Mouse (Mus musculus) cerebellum, adult 11 months (tissue): ENCODE results near the gene Foxp1.
A peak's percentile ranks its signal among the peaks of the same experiment; 100 is the strongest.

Experiments
- DNase-seq: peaks from one replicate; pipeline ENCODE4 v3.0.0; 2022

The Foxp1 gene

DNA sequence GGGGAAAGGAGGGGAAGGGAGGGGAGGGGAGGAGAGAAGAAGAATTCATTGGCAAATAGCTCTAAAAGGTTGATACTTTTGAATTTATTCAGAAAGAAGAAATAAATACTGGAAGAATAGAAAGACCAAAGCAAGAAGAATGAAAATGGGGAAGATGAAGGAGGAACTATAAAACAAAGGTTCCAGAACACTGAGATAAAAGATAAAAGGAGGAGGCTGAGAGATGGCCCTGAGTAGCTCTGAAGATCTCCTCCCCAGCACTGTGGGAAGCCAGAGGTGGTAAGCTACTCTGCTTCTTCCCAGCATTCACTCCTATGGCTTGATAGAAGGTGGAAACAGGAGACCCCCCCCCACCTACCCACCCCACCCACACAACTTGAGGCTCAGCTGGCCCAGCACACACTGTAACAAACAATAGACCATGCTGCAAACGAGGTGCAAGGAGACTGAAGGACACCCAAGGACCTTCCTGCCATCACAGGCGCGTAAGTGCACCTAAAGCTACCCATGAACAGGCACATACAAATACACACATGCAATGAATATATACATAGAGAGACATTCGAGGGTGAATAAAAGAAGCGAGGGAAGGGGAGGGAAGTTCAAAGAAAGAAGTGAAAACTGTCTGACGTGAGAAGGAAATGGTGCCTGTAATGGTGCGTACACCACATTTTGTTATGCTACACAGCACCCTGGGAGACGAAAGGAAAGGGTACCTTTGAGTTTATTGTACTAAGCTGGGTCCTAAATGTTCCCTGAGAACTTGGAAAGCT, 200.2 kb downstream of the Foxp1 start:
- no peak for DNase-seq

DNA sequence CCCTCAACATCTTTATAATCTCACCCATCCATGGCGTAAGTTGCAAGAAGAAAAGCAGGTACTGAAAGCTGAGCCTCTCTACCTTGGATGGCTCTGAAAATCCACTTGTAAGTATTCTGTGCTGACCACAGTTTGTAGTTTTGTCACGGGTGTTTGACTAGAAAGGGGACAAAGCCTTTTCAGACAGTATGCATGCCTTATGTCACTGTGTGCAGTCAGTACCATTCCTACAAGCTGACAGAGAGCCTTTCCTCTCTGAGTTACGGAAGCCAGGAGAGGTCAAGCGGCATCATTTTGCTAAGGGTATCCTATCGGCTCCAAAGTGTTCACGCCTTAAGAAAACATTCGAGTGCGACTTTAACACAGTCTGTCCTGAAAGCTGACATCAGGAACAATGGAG, 202.1 kb downstream of the Foxp1 start:
- no peak for DNase-seq

DNA sequence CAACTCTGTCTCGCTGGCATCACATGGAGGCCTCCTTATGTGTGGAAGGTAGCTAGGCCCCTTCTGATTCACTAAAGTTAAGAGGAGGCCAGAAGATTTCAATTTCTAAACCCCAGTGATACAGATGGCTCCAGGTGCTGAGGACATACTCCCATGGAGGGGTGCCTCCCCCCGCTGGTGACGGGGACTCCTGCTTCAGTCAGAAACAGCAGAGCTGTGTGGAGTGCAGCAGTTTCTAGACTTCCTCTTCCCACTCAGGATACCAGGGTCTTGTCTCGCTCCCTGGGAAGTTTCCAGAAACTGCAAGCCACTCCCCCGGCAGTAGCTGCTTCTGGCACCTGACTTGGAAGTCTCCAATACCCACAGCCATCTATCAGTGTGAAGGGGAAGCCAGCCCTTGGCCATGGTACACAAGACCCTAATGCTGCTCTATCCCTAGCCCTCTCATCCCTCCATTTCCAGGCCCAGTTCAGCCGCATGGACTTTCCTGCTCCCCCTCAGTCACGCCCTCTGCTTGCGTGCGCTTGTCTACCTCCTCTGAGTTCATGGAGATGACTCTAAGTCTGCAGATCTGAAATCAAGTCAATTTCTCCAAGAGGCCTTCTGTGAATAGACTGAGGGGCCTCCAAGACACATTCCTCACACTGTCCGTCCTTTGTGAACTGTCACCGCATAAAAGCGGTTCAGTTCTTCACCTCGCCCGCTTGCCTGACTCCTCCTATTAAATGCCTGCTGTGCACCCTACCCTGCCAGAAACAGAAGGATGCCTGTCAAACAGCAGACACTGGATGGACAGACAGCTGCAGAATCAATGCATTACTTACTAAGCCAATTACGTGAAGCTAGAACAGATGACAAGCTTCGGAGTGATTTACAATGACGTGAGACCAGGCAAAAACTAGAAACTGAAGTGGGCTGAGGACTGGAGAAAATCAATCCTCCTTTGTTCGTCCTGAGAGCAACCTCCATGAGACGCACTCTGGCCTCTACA, 202.8 kb downstream of the Foxp1 start:
- no peak for DNase-seq

DNA sequence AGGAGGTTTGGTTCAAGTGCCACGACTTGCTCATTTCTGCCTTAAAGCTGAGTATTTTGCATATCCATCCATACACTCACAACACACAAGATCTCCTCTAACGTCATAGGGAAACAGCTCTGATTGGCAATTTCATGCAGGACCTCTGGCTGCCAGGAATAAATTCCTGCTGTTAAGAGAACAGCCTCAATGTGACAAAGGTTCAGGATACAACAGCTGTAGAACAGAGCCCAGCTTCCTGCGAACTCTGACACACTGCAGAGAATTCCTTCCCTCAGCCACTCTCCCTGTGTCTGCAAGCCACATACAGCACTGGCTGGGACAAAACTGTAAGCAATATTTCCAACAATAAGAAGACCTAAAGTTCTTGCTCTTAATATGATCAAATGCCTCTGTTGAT, 207.8 kb downstream of the Foxp1 start:
- no peak for DNase-seq

DNA sequence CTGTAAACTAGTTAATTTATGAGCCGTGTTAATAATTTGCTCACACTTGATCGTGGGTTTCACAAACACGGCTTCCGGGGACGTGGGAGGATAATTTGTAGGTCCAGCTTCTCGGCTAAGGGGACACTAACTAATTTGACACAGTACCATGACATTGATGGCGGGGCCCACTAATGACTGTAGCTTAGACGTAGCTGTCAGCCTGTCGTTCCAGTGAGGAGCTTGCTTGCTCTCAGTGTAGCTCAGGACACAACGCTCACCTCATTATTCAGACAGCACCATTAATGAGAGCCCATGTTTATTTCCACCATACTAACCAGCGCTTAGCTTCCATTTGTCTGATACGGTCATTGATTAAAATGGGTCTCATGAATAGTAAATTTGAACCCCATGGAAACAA, 212.0 kb downstream of the Foxp1 start:
- DNase-seq: no peak

DNA sequence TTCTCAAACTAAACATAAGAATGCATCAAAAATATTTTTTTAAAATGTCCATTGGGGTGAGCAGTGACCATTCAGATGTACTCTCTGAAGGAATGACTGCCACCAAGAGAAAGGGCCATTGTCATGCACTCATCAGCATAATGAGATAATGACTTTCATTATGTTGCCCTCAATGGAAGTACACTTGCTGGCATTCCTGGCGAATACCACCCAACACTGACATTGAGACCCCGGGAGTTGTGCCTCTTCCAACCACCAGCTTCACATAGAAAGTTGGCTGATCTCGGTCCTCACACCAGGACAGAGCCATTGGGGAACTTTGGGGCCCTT, 212.4 kb downstream of the Foxp1 start:
- no peak for DNase-seq

DNA sequence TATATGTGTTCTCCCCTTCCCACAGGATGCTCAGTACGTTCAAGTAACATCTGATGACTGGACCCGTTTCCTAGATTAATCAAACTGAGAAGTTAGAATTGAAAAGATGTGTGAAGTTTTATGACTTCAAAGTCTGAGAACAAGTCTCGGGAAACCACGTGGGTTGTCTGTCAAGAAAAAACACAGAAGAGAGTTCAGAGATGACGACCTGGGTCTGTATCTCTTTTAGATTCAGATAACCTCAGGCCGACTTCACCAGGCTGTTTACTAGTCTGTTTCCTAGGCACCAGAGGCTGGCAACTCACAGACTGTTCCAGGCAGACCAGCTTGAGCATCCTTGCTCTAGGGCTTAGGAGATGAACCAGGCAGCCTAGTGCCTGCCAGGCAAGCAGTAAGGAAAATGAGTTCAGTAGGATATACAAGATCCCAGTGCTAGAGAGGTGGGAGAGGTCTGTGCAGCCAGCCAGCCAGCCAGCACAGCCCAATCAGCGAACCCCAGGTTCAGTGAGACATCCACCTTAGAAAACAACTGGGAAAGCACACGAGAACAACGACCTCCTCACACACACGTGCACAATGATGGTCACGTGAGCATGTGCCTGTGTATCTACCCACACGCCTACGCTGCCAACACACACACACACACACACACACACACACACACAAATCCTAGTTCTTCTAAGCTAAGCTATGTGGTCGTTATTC, 212.9 kb downstream of the Foxp1 start:
- DNase-seq: no peak

DNA sequence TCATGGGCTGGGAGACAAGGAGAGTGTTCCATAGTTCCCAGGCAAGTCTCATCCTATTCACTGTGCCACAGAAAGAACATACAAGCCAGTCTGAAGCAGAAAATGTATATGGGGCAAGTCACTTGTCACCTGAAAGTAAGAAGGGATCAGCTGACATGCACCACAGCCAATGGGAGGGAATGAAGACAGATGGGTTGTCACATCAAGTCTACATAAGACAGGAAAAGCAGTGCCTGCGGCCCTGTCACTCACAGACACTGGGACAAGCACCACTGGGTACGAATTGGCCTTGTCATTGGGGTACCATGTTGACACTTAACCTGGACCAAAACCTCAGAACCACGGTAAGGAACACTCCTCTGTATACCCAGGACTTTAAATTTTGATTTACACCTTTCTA, 216.8 kb downstream of the Foxp1 start:
- DNase-seq: no peak

DNA sequence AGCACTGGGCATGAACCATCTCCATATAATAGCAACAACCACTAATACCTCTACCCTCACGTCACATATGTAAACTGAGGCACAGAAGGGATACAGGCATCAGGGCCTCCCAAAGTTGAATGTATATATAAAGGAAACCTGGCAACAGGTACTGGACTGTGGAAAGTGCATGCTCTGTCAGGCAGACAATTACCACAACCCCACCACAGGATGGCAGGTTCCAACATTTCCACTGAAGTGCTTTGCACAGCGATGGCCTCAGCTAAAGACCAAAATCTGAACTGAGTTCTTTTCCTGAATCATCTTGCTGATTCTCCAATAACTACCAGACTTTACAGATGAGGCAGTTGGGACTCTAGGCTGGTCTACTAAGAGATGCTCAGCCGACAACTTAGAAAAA, 217.3 kb downstream of the Foxp1 start:
- DNase-seq: no peak

DNA sequence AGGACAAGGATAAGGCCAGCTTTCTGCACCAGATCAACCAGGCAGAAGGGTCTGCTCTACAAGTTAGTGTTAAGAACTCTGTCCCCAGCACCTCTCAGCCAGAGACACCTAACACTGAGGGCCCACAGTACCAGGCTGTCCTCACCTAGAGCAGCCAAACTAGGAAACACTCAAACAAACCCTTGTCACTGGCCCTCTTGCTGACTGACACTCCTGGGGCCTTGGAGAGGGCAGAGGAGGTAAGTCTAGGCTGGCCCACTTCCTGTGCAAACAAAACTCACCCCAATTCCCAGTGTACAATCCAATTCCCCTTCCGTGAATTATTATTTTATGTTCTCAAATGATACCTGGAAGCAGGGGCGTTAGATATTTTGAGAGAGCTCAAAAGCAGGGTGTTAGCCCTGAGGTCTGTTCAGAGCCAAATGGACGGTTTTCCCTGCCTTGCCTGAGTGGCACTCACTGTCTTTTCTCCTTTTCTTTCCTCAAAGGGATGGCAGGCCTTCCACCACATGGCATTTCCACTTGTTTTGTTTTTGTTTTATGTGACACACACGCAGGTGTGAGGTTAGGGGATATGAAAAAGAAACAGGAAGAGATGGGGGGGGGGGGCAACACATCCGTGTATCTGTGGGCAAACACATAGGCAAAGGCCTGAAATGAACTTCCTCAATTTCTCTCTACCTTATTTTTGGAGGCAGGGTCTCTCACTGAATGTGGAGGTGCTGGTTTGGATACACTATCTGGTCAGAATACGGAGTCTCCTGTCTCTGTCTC, 219.7 kb downstream of the Foxp1 start:
- DNase-seq: no peak

DNA sequence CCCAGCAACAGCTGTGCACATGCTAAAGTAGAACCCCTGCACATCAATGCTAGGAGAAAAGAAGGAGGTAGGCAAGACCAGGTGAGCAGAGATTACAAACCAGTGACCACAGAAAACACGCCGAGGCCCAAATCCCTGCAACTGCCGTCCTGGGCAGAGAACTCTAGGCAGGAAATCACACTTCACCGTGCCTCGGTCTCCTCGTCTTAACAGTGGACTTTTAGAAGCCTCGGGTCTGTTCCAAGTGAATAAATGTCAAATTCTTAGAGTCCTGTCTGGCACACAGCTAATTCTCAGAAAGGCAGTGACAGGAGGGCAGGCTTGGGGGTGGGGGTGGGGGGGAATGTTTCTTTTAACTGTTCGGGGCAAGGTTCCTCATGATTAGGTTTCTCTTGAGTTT, 220.6 kb downstream of the Foxp1 start:
- DNase-seq: no peak

DNA sequence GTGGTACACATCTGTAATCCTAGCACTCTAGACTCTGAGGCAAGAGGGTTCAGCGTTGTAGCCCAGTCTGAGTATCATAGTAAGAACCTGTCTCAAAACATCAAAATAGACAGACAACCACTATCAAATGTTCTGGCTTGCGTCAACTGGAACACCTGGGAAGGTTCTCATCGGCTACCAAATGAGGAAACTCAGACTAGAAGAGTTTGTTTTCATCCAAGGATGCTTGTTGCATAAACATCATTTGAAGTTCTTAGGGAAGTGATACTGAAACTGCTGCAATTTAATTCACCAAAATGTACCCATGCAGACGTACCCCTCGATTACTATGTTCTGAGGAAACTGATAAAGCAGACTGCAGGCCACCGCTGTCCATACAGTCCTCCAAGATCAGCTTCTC, 222.3 kb downstream of the Foxp1 start:
- DNase-seq: no peak

DNA sequence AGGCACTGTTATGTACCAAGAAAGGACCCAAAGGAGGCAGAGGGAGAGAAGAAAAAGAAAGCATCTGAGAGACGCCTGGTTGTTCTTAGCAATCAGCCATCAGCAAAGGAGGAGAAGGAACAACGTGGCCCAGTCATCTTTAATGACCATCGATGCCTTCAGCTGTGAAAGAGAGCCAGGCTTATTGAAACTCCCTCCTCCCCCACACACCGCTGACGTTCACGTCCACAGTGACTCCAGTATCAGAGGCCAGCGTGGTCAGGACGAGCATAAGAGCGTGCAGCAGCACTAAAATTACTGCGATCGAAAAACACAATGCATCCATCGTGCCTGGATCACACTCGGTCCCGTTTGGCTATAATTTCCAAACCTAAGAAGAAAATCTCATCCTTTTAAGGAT, 223.3 kb downstream of the Foxp1 start:
- DNase-seq: no peak

DNA sequence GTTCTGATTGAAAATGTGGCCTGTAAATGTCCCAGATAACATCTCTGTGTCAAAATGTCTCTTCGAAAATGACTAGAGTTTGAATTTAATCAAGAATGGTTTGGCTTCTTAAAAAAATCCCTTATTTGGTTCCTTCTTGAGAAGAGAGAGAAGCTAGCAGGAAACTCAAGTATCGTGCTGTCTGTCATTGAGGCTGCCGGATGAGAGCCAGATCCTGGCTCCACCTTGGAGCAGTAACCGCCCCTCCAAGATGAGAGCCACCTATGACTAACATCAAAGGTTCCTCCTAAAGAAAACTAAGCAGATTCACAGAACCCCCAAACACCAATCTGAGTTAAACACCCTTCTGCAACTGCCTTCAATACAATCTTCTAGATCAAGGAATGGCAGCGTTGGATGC, 225.0 kb downstream of the Foxp1 start:
- no peak for DNase-seq

DNA sequence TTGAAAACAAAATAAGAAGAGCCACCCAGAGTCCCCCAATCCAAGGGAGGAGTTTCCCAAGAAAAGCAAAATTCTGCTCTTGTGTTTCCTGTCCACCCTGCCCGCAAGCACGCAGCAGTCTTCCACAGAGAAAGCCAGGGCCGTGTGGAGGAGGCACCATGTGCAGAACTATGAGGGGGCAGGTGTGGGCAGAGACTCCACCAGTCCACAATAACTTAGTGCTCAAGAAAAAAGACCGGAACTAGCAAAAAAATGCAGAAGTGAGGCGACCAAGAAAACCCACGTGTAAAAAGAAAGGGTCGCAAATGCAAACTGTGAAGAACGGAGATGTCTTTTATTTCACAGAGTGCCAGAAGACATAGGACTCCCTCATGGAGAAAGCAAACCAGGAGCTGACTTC, 227.0 kb downstream of the Foxp1 start:
- no peak for DNase-seq

DNA sequence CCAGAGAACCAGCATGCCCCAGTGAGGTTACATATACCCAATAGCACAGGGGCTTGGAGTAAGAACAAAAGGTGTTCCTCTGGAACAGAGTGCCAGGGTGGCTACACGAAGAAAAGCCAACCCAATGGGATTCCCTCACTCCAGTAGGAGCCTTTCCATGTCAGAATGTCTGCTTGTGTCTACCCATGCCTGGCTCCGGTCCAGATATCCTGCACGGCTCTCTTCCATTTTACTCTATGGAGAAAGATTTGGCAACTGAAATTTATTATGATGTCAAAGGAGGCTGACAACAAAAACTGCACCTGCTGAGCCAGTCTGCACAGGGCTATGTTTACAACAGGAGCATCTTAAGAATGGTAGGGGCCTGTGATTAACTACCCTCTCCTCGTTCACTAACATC, 233.3 kb downstream of the Foxp1 start:
- peak; percentile 16 for DNase-seq

DNA sequence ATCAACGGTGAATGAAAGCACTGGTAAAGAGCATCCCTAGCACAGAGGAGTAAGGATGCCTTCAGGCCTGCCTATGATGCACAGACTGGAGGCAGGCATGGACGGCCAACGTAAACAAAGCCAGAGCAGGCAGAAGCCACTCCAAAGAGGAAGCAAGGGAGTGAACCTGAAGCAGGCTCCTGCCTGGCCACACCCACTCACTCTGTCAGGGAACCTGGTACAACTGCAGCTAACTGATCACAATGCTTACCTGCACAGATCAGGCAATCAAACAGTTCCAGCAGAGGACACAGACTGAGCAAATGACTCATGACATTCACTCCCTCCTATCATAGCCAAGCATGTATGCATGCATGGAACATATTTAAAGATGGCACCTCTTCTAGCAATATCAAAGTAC, 237.5 kb downstream of the Foxp1 start:
- DNase-seq: no peak

DNA sequence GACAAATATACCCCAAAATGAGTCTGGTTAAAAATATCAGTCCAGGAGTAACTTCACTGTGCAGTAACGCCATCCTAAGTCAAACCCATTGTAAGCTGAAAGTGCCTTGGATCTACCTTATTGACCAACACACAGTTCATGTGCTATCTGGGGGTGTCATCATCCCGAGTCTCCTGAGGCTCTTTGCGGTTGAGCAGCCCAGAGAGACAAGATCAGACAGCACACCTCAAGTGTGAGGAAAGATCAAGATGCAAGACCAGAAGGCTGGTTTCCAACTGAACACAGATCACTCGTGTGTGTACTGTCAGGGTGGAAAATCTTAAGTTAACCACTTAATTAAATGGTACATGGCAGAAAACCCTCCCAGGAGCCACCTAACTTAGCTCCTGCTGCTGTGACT, 238.5 kb downstream of the Foxp1 start:
- no peak for DNase-seq

DNA sequence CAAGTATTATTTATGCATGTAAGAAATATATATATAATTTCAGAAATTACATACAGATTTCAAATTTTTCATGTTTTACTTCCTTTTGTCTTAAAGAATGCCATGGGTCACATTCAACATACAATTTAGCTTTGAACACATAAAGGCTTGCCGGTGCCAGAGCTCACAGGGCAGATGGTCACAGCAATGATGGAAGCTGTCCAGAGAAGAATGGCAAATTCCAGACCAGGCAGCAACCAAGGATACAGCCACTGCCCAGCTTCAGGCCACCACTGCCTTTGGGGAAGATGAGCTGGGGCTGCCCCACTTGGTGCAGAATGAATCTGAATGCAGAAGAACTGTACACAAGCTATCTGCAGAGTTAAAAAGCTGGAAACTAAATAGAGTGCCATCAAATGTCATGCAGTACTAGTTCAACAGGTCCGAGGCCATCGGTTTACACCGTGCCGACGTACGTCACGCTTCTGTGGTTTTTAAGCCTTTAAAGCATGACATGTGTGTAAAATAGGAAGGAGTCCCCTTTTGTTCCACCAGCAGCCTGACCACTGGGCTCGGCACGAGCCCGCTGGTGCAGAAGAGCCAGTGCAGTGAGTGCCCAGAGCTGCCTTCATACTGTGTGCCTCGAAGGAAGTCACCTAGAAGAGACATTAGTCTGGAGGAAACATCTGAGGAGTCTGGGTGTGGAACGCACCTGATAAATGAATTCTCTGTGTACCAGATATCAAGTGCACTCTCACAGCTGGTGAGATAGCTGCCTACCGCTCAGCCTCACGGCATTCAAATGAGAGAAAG, 239.5 kb downstream of the Foxp1 start:
- DNase-seq: no peak

DNA sequence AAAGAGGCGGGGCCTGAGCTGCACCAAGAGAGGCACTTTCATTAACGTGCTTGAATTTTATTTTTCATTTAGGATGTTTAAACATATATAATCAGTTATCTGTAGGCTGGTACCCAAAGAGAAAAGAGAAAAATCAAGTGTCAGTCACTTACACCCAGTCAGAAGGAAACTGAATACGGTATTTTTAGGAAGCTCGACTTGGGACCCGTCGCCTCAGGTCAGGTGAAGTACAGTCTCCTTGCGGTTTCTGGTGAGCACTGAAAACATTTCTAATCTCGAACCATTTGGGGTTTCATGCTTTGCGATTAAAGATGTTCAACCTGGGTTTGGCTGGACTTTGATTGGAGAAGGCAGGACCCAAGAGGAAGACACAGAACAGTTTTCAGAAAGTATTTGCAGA, 241.1 kb downstream of the Foxp1 start:
- no peak for DNase-seq

DNA sequence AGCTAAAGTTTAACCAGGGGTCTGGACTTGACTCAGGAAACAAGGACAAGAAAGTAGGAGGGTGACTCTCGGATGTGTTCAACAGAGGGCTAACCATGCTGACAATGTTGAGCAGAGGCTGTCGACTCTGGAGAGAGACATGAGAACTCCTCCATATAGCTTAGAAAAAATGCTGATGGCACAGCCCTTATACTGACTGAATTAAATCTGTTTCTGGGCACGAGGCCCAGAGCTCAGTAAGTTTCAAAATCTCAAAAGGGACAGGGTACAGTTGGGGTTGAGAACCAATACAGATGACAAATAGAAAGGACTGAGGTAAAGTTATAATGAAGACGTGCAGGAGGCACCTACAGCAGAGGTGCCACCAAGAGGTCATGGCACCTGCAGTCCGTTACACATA, 241.9 kb downstream of the Foxp1 start:
- DNase-seq: no peak

DNA sequence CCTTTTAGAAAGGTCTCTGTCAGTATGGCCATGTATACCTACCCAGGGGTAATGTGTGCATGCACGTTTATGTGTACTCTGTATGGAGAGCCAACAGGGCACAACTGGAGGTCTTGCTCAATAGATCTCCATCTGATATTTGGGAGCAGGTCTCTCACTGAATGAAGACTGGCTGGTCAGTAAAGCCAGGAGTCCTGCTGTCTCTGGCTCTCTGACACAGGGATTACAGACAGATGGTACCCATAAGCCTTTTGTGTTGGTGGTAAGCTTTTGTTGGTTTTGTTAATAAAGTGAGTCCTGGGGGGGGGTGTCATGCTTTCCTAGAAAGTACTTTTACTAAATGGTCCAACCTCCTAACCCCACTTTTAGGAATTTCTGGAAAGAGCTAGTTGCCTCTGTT, 245.3 kb downstream of the Foxp1 start:
- no peak for DNase-seq
